Mouse (Mus musculus) kidney, postnatal 10 days (tissue): Measurements from ENCODE around the gene Sgpp2.
A peak's percentile ranks its signal among the peaks of the same experiment; 100 is the strongest.

ENCODE experiments used
- DNase-seq: peaks from one replicate; pipeline ENCODE4 v3.0.0; 2021; ENCODE audit warnings: mixed read lengths

The Sgpp2 gene

DNA sequence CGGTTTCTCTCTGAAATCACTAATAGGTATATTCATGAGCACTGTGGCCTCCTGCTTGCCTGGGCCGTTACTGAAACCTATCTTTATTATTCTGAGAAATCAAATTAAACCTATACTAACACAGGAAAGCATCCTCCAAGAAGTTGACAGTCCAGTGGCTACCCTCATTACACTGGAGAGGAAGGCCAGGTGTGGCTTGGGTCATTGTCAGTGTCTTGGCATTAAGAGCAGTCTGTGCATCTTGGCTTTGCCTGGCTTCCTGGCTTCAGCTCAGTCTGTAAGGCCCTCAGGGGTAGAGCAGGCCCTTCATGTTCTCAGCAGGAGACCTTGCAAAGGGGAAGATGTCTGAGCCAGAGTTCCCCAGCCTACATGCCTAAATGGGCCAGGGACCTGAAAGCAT lies 99.3 kb downstream of the Sgpp2 start:
- no peak for DNase-seq

DNA sequence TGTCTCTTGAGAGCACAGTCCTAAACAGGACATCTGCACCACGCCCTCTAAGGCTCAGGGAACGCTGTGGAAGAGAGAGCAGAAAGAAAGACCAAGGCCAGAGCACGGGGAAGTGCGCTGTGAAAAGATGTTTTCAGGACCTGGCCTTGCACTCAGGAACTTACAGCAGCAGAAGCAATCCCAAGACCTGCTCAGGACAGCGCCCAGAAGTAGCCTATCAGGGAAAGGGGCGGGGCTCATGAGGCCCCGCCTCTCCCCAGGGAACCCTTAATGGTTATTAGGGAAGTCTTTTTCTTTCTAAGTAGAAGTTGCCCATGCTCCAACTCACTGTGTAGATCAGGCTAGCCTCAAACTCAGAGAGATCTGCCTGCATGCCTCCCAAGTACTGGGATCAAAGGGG lies 102.5 kb downstream of the Sgpp2 start:
- DNase-seq = peak; percentile 22

DNA sequence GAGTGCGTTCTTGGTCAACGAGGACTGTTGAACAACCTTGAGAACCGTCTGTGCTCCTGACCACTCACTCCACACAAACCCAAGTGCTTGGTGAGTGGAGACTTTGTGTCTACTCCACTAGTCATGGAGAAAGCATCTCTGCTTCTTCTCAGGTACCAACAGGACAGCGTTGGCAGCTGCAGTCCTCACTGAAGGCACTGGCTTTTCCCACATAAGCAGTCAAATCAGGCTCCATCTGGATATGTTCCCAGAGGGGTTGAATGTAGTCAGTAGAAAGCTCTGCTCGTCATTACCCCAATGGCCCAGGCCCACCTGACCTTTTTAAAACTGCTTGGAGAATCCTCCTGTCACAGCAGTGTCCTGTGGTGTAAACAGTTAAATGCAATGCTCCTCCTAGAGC lies 104.3 kb downstream of the Sgpp2 start:
- no peak for DNase-seq

DNA sequence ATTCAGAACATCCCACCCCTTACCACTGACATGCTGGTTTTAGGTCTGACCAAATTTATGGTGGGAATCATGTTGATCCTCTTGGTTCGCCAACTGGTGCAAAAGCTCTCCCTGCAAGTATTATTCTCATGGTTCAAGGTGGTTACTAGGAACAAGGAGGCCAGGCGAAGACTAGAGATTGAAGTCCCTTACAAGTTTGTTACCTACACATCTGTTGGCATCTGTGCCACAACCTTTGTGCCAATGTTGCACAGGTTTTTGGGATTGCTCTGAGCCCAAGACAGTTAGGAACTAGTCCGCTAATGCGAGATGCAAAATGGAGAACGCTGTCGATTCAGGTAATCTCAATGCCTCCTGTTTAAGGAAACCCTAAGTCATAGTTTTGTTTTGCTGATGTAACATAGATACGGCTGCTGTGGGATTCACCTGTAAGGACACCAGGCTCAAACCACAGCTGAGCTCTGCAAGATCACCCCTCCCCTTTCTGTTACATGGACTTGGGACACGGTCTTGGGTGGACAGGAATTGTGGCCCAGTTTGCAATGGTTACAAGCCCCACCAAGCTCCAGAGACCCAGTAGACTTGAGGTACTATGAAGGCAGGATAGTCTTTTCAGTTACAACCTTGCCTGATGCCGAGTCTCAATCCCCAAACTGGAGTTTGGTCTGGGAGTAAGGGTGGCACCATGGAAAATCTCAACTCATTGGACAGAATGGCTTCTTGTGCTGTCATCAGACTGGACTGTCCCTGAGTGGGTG lies 107.2 kb downstream of the Sgpp2 start:
- DNase-seq = no peak

DNA sequence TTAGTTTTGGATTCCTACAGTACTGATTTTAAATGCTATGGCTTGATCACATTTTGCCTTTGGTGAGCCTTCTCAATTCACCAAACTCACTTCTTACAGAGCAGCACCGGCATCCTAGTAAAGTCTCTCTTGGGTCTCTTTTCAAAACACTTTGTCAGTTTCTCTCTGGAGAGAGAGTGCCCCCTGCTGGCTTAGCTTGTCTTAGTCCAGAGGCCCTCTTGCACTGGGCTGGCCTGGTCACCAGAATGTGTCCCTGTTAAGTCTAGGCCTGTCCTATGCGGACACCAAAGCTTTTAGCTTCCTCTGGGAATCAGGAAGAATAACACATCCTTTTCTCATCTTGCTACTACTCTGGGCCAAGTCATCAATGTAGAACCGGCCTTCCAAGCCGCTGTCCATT lies 109.4 kb downstream of the Sgpp2 start:
- DNase-seq = peak; percentile 91

DNA sequence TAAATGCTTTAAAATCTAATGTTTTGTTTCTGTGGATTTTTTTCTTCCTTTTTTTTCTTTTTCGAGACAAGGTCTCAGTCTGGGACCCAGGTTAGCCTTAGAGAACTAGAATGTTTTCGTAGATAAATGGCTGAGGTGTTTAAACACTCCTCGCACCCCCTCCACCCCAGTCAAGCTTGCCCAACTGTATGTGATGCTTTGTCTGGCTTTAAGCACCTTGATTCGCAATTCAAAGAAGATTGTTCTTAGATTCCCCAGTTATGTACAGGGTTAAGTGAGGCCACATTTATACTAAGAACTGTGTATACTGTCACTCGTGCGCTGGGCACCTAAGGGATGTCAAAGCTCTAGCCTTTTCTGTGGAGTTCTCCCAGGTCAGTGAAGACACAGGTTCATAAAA lies 110.1 kb downstream of the Sgpp2 start:
- DNase-seq = no peak

DNA sequence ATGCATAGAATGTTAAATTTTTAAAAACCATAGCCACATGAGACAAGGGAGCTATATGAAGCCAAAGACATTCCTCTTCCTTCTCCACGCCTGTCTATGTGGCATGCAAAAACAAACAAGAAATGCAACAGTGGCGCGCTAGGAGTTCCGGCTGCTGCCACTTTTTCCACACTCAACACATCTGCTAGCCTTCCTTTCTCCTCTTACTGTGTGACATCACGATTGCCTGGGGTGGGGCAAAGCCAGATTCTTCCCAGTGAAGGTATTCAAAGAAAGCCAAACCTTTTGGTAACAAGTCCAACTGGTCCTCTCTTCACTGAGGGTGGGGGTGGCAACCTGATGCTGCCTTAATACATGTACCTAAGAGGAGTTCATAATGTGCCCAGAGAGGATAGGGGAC lies 111.6 kb downstream of the Sgpp2 start:
- DNase-seq = no peak

DNA sequence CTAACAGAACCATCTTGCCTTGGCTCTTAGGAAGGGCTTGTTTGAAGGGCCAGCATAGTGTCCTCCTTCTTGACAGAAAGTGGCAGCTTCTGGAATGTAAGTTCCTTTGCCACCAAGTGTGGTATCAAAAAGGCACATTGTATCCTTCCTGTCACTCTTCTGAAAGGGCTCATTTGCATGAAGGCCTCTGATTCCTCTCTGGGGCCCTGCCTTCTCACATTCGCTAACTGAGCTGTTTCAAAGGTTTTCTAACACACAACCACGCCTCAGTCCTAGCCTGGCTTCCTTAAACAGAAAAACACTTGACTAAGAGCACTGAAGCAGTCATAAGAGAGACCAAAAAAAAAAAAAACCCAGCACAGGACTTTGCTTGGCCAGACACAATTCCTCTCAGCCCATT lies 112.4 kb downstream of the Sgpp2 start:
- DNase-seq = no peak

DNA sequence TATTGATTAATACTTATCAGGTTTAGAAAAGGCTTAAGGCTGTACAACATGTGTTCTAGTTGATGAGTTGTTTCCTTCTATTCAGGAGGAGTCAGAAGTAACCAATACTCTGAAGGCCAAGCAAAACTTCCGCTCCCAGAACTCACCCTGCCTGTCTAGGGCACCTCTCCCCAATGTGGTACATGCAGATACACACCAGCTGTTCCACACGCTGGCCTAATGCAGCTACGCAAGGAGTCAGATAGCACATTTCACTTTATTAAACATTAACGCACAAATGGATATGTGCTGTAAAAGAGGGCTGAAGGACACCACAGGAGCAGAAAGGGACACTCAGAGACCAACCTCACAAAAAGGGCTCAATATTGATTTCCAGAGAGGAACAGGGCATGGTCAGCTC lies 114.7 kb downstream of the Sgpp2 start:
- DNase-seq = no peak

DNA sequence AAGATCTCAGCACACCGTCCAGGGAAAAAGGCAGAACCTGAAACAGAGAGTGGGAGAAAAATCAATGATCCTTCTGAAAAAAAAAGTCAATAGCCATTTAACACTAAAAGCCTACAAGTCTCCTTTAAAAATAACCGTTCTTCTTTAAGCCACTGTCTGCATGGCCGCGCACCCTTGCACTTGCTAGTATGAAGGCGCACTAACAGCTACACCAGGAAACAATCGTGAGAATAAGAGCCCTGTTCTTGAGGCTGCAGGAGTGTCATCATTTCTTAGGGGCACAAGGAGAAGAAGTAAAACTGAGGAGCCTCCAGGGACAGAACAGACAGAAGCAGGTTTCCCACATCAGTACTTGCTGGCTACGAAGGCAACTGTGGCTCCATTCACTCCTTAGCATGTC lies 115.2 kb downstream of the Sgpp2 start:
- no peak for DNase-seq

DNA sequence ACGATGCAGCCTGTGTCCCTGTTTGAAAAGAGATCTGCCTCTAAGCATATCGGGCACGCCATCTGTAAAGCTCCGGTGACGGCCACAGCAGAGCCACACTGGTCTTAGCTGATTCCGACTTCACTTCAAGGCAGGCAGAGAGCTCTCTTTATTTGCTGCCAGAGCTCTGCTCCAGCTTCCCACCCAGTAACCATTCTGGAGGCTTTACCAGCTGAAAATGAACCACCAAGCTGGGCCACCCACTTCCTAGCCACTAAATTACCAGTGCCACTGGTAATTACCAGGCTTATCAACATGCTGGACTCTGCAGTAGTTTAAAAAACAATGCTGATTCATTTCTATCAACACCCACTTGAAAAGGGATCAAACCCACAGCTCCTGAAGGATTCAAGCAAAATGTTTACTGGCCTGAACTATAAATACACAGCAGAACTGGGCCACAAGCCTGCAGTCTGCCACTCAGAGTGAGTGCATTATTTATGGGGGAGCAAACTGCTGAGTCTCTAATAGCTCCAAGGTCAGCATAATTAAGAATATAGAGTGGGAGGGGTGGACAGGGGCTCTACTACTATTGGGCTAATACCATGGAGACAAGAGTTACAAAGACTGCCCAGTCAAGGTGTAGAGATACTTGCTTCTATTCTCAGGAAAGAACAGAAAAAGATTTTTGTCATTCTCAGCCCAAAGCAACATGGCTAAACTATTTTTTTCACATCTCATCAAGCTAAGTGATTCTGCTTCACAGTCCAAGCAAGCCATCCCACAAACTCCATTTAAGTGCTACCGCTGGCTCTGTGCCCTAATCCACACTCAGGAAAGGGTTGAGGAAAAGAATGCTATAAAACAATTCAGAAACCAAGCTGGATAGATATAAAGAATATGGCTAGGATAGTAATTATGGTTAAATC lies 115.9 kb downstream of the Sgpp2 start:
- peak; percentile 45 for DNase-seq

DNA sequence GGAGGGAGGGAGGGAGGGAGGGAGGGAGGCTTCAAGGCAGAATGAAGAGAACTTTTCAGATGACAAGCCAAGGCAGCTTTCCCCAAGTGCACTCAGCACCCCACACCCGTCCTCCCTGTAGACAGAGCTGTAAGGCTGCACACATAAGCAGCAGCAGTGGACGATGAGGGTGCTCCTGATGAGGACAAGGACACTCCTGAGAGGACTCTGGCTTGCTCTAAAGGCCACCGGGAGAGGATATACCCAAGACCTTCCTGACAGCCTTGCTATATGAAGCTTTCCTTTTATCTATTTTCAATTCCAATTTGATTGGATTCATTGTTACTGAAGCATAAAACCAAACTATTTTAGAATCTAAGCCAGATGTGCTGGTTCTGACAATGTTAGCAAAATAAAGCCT lies 116.7 kb downstream of the Sgpp2 start:
- DNase-seq = no peak

DNA sequence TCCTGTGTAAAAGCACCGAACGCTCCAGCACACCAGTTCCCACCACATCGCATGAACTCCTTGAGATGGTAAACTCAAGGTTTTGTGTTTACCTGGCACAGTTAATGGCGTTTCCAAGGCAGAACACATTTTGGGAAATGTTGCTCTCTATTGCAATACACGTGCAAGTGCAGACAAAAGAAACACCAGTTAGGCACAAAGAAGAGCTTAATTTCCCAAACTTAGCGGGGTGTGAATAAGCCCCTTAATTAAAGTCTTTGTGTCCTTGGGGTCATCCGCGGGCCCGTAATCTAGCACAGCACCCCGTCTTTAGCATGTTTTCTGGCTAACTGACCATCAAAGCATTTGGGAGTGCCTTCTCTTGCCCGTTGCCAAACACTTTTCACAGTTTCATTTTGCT lies 118.7 kb downstream of the Sgpp2 start:
- DNase-seq = no peak

DNA sequence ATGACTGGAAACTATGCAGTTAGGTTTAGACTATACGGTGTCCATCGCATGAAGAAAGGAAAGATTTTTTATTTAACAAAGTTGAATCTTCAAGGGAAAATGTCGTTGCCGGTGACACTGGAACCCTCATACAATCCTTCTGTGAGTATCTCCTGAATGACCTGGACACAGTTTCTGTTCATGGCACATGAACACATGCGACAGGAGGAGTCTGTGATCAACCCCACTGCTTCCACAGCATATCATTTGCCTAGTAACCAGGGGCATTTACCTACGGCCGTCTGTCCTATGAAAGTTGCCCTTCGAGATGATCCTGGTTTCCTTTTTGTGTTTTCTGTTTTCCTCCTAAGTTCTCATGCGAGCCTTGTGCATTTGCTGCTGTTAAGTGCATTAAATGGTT lies 123.3 kb downstream of the Sgpp2 start:
- DNase-seq = no peak

DNA sequence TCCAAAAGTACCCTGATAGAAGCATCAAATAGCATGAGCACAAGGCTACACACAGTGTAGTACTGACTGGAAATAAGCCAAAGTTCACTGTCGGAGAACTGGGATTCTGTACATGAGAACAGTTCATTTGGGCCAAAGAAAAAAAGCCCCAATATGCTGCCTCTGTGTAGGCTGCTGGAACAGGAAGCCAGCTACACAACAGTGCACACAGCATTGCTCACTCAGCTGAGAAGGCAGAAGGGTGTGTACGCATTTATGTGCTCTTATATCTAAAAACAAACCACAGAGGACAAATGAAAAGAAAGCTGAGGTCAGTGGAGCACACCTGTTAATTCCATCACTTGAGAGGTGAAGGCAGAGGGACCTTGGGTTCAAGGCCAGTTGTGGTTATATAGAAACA lies 125.8 kb downstream of the Sgpp2 start:
- no peak for DNase-seq

DNA sequence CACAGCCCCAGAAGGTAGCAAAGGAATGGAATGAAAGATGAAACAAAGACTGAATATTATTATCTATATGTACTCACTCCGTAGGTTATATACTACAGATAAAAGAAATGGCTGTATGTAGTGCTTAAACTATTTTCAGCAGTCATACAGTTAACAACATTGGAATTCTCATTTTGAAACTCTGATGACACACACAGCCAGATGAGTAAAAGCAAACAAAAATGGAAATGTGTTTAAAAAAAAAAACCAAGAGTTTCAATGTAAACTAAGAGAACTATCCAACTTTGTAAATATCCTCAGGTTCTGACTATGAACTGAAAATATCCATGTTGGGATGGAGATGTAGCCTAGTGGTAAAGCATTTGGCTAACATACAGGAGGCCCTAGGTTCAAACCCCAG lies 126.3 kb downstream of the Sgpp2 start:
- DNase-seq = no peak

DNA sequence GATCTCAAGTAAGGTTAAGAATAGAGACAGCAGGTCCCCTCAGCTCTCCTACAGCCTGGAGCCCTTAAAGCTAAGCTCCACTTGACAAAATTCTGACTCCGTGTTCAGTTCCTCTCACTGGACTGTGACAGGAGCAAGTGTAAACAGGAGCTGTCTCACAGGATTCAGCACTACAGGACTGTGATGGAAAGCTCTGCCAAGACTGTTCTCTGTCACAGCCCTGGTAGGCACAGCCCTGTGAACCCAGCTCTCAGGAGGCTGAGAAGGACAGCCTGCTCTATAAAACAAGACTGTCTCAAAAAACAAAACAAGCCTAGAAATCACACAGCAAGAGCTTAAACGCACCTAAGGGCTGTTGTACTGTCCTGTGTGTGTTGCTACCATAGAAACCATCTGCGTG lies 127.0 kb downstream of the Sgpp2 start:
- DNase-seq = no peak

DNA sequence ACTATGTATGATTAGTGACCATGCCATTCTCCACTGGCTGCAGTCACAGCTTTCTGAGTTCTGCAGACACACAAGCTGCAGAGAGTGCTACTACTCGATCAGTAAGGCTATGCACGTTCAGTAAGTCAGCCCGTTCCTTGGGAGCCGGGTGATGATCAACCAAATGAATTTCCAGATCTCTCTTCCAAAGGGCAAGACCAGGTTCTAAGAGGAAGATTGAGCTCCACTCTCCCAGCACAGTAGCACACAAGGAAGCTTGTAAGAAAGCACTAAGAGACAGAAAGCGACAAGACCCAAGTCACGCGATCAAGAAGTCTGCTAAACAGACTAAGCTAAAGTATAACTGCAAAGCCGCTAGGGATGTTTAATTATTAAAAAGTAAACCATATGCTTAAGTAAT lies 130.6 kb downstream of the Sgpp2 start:
- peak; percentile 36 for DNase-seq

DNA sequence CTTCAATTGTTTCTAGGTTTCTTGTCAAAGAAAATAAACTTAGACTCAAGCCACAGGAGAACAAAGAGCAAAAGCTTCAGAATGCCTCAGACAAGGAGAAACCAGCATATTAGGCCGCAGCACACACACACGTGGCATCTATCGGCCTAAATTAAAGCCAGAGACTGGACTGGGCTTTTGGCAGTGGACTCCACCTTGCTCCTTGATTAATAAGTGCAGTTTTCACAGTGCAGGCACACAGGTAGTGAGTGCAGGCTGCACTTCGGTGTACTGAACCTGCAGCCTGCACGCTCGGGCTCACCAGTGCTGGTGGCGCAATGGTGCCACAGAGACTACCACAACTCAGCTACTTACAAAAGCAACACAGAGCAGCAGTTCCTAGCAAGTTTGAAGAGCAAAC lies 132.9 kb downstream of the Sgpp2 start:
- DNase-seq = no peak

DNA sequence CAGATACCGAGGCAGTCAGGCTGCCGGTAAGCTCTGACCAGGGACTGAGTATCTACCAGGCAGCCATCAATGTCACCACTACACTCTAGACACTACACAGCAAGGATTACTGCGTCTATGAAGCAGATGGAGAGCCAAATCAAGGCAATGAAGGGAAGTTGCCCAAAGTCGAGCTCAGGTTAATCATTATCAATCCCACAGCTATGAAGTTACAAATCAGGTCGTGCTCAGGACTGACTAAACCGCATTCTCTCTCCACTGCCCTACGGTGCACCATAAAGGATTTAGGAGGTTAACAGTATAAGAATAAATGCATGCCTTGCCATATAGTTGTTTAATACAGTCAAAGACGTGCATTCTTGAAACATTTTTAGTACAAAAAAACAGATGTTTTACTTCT lies 136.1 kb downstream of the Sgpp2 start:
- no peak for DNase-seq

DNA sequence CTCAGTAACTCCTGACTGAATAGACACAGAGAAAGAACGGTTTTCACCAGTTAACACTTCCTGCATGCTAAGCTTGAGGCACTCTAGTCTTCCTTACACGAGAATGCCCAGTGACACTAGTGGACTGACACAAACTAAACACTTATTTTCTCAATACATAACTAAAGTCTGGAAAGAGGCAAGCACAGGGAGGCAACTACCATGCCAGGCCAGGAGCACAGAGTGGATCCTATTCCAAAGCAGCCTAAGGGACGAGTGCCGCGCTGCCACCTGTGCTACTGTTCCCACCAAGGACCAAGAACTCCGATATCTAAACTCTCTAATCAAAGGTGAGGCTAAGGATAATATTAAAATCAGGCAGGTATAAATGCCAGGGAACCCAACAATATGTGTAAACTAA lies 136.6 kb downstream of the Sgpp2 start:
- no peak for DNase-seq

DNA sequence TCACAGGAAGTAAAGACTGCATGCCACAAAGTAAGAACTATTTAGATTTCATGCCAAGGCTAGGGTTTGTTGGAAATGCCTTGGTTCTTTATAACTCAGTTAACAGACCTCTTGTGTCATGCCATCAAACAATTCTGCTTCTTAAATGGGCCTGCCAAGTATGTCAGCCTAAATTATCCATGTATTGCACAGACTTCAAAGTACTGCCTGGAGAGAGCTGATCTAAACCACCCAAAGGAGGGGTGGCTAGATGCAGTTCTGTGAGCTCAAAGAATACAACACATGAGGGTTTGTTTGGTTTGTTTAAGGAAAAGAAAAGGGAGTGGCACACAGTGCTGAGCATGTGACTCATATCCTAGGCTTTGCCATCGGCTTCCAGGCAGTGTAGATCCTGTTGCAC lies 137.9 kb downstream of the Sgpp2 start:
- no peak for DNase-seq

DNA sequence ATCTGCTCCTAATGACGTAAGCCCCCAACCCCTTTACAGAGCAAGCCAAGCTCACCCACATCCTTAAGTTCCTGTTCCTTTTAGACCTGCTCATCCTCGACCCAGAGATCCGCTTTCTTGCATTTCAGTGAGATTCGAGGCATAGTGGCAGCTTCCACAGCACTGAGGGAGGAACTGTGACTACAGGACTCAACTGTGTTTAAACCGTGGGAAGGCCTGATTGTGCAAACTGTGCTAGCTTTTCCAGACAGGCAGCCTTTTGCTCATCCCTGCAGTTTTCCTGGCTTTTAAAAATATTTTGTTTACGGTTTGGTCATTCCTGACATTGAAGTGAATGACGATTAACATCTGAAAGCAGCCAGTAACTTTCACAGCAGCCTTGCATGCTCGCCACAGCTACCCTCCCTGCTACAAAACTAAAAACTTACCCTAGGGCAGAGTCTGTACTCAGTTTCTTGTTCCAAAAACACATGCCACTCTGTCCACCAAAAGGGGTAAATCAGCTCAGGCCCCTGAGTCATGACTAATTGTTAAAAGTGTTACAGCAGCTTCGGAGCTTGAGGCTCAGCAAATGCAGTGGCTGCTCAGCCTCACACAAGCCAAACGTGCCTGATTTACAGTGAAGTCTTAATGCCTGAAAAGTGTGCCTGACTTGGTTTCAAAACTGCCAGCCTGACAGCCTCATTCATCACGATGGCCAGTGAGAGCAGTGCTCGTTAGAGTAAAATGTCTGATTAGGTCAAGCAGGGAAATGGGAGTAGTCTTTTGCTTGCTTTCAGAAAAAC lies 141.1 kb downstream of the Sgpp2 start:
- DNase-seq = no peak

DNA sequence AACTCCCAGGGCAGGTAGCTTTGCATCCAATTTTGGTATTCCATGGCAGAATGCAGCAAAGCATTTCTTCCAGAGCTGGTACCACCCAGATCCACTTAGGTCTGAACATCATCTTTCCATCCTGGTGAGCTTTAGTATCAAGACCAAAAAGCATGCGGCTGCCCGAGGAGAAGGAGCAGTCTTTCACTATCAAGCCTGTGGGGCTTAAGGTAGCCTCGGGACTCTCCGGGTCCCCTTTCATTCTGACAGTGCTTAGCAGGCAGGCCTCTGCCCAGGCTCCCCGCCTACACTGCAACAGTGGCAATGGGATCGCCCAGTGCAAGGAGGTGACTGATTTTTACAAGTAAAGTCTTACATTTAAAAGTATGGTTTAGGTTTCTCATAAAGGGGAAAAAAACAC lies 142.4 kb downstream of the Sgpp2 start:
- DNase-seq = no peak
